ENCODE assay signal across 18 mouse cellular contexts in genomic region chr11:49974675-49975074, GRCm38 (mm10). TPM values are rescaled to one million over a fixed set of nuclear protein-coding genes. Genes with fewer than 3 reads are reported as not detected.
"Had no signal": no experiment of that assay in that cellular context is flagged by ENCODE, and none has a peak within 500 bp of the region (broad histone marks: within the 10 kb centered on the region; RNA-seq: fewer than 3 reads in every experiment).

No protein-coding gene starts in this region.

- DNase-seq: kidney, adult 11 months; kidney, adult 8-10 months; kidney, postnatal 10 days; kidney, postnatal 36 days; lung, embryonic 14.5 days; lung, postnatal 10 days; lung, postnatal 36 days; right cerebral cortex, postnatal 4 days; thymus, adult 18-20 months; thymus, postnatal 36 days had no signal

- ATAC-seq: midbrain, embryonic 13.5 days; midbrain, embryonic 16.5 days had no signal

- H3K4me1 ChIP-seq: kidney, embryonic 15.5 days; midbrain, embryonic 10.5 days; midbrain, embryonic 13.5 days; neural tube, embryonic 13.5 days had no signal

- H3K9ac ChIP-seq: kidney, embryonic 15.5 days; lung, embryonic 14.5 days; midbrain, embryonic 13.5 days; neural tube, embryonic 13.5 days had no signal

- H3K27me3 ChIP-seq: kidney, embryonic 15.5 days; midbrain, embryonic 13.5 days; neural tube, embryonic 13.5 days had no signal

- H3K4me3 ChIP-seq: kidney, embryonic 15.5 days; megakaryocyte, embryonic 14.5 days; midbrain, embryonic 10.5 days; midbrain, embryonic 13.5 days; myocyte; neural tube, embryonic 13.5 days had no signal

- H3K4me2 ChIP-seq: kidney, embryonic 15.5 days; lung, embryonic 14.5 days; midbrain, embryonic 13.5 days; neural tube, embryonic 13.5 days had no signal

- H3K36me3 ChIP-seq: kidney, embryonic 15.5 days; midbrain, embryonic 10.5 days; midbrain, embryonic 13.5 days; neural tube, embryonic 13.5 days had no signal

- H3K9me3 ChIP-seq: midbrain, embryonic 13.5 days; neural tube, embryonic 13.5 days had no signal

- H3K27ac ChIP-seq: kidney, embryonic 15.5 days; midbrain, embryonic 10.5 days; midbrain, embryonic 13.5 days; neural tube, embryonic 13.5 days; stomach, postnatal 0 days had no signal

RNA-seq across cellular contexts. Expression of gene Rnf130, which starts 50.5 kb away (rescaled TPM):
- polyA plus RNA-seq: myocyte had no signal
